Mouse (Mus musculus) hindbrain, embryonic 12.5 days (tissue): Measurements from ENCODE around the gene Sstr5. TPM values are rescaled to one million over a fixed set of nuclear protein-coding genes. Genes with fewer than 3 reads are reported as not detected.

Source experiments
- ATAC-seq: fragments of 200-750 bp; cut with Nextera tagmentation; 2 replicates; pipeline ENCODE4 v1.8.0; 2017; ENCODE audit warnings: moderate TSS enrichment; ENCODE audit not compliant: low FRiP score
- H3K27ac ChIP-seq: fragments of 300-500 bp; sonication (generic); 2 replicates; pipeline ENCODE4 v1.5.1; 2016; ENCODE audit warnings: mild to moderate bottlenecking
- H3K27me3 ChIP-seq: fragments of 300-500 bp; sonication (generic); 2 replicates; pipeline ENCODE4 v1.6.1; 2016; ENCODE audit warnings: mild to moderate bottlenecking
- H3K36me3 ChIP-seq: fragments of 300-500 bp; sonication (generic); 2 replicates; pipeline ENCODE4 v1.6.1; 2016; ENCODE audit warnings: mild to moderate bottlenecking
- H3K4me1 ChIP-seq: fragments of 300-500 bp; sonication (generic); 2 replicates; pipeline ENCODE4 v1.6.1; 2016
- H3K4me2 ChIP-seq: fragments of 300-500 bp; sonication (generic); replicated peaks from 2 replicates; pipeline ENCODE4 v1.6.1; 2016; ENCODE audit warnings: mild to moderate bottlenecking
- H3K4me3 ChIP-seq: fragments of 300-500 bp; sonication (generic); 2 replicates; pipeline ENCODE4 v1.5.1; 2016; ENCODE audit warnings: mild to moderate bottlenecking
- H3K9ac ChIP-seq: fragments of 300-500 bp; sonication (generic); 2 replicates; pipeline ENCODE4 v1.6.1; 2016; ENCODE audit warnings: mild to moderate bottlenecking, moderate library complexity
- H3K9me3 ChIP-seq: fragments of 300-500 bp; sonication (generic); replicated peaks from 2 replicates; pipeline ENCODE4 v1.6.1; 2016; ENCODE audit warnings: mild to moderate bottlenecking
- WGBS: fragments of 180-500 bp; shearing (Covaris S2); methylation state at CpG from one replicate; pipeline ENCODE4 v1.1.7; 2016; 5-methylcytosine and 5-hydroxymethylcytosine counted together
- polyA plus RNA-seq: library from polyadenylated mRNA; unstranded; fragments of >200 nt; fragmentation: Nextera tagmentation; extraction: Ambion mirVana; gene quantifications from 2 replicates; pipeline ENCODE4 v1.2.1, GENCODE M21; 2016

The Sstr5 gene
- polyA plus RNA-seq, 1 experiment from 2014 or later: not detected

DNA sequence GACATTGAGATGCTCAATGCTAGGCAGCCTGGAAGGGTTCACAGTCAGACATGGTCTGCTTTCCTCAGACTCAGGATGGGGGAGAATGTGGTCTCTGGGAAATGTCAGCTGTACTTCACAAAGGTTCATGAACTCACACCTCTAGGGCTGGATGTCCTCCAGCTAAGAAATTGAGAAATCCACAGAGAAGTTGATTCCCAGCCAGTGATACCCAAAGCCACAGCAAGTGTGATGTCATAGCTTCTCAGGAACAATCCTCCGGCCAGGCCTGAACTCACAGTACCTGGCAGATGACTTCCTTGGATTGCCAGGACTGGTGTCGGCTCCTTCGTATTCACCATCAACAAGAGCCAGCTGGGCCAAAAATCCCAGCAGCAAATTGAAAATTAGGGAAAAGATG, 51.2 kb downstream of the Sstr5 start:
- no peak overlapping the region for H3K9ac ChIP-seq
- no peak overlapping the region for H3K27ac ChIP-seq
- WGBS: 90% methylated on average over 3 of the region's 3 CpGs
- peaks cover 5% of the 10 kb centered on the region; the same call in 1 of the 2 replicates for H3K4me1 ChIP-seq
- H3K4me3 ChIP-seq: no peak overlapping the region
- no peak overlapping the region for H3K4me2 ChIP-seq
- no peaks in the 10 kb centered on the region for H3K9me3 ChIP-seq
- no peak for ATAC-seq
- no peaks in the 10 kb centered on the region for H3K36me3 ChIP-seq
- H3K27me3 ChIP-seq: peaks cover 4% of the 10 kb centered on the region; the same call in 1 of the 2 replicates

DNA sequence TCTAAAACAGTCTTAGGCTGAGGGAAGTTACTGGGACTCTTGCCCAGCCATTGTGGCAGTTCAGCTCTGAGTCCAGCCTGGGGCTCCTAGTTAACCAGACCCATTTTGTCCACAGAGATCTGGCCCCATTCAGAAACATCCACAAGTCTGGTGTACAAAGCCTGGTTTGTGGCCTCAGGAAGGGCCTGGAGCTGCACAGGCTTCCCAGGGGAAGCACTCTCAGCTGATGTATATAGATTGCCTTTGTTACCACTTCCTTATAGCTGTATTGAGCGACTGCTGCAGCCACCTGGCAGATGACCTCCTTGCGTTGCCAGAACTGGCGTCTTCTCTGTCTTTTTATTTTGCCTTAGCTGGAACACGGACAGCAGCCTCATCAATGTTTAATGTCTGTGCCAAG, 52.0 kb downstream of the Sstr5 start:
- H3K27ac ChIP-seq: 0 out of 2 replicates have a peak overlapping the region, but pooled peaks have one; percentile 0
- H3K4me2 ChIP-seq: no peak overlapping the region
- peaks cover 5% of the 10 kb centered on the region; the same call in 1 of the 2 replicates for H3K27me3 ChIP-seq
- peaks cover 9% of the 10 kb centered on the region; the same call in 1 of the 2 replicates for H3K4me1 ChIP-seq
- no peak overlapping the region for H3K4me3 ChIP-seq
- no peak for ATAC-seq
- no peaks in the 10 kb centered on the region for H3K9me3 ChIP-seq
- H3K9ac ChIP-seq: no peak overlapping the region
- WGBS: 54% methylated on average over 4 of the region's 4 CpGs
- H3K36me3 ChIP-seq: no peaks in the 10 kb centered on the region

DNA sequence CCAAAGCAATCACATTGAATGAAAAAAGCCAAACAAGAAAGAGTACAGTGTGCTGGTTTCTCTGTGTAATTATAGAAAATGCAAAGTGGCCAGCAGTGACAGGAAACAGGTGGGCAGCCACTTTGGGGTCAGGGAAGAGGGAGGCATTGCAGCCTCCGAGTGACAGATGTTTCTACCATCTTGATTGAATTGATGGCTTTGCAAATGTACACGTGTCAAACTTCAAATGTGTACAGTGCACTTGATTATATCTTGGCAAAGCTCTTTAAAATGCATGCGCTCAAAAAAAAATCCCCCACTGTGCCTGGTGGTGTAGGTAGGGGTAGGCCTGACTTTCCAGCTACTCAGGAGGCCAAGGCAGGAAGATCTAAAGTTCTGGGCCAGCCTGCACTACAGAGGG, 54.2 kb downstream of the Sstr5 start:
- no peak overlapping the region for H3K9ac ChIP-seq
- H3K4me1 ChIP-seq: peaks cover 9% of the 10 kb centered on the region; the same call in 1 of the 2 replicates
- H3K4me3 ChIP-seq: no peak overlapping the region
- no peaks in the 10 kb centered on the region for H3K36me3 ChIP-seq
- H3K4me2 ChIP-seq: no peak overlapping the region
- H3K27ac ChIP-seq: no peak overlapping the region
- peaks cover 5% of the 10 kb centered on the region; the same call in 1 of the 2 replicates for H3K27me3 ChIP-seq
- 77% methylated on average over 3 of the region's 3 CpGs for WGBS
- no peak for ATAC-seq
- H3K9me3 ChIP-seq: no peaks in the 10 kb centered on the region

DNA sequence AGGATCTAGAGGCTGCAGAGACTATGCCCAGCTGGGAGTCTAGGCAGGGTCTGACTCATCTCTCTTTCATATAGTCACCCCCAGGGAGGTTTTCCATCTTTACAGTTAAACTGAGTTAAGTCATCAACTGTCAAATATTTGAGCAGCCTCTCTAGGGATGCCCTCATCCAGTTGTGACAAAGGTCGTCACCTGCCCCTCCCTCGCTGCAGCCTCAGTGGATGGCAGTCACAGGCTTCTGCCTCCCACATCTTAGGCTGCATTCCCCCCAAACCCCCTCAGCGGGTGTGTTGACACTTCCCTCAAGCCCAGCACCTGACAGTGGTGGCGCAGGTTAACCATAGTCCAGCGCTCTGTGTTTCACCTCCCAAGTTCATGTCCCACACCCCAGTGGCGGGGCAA, 55.7 kb downstream of the Sstr5 start:
- Histone ChIP-seq H3K4me3 (no peak overlapping the region), H3K36me3 (no peaks in the 10 kb centered on the region), H3K27ac (no peak overlapping the region), H3K9ac (no peak overlapping the region), H3K27me3 (peaks cover 7% of the 10 kb centered on the region; the same call in 1 of the 2 replicates), H3K4me2 (no peak overlapping the region), H3K4me1 (peaks cover 9% of the 10 kb centered on the region; the same call in 1 of the 2 replicates), H3K9me3 (no peaks in the 10 kb centered on the region)
- no peak for ATAC-seq
- 74% methylated on average over 6 of the region's 6 CpGs for WGBS

Other genes with a start within 250 kb of the Sstr5 start
- gene Baiap3, start 240.9 kb downstream of the Sstr5 start, polyA plus RNA-seq: 5.5 and 5.9 TPM in 2 replicates
- 713 and 760 TPM in 2 replicates for gene Ube2i, start 222.7 kb downstream of the Sstr5 start, polyA plus RNA-seq
- gene Prss34, start 198.9 kb downstream of the Sstr5 start, polyA plus RNA-seq: not detected in 2 replicates
- not detected in 2 replicates for gene Prss28, start 188.6 kb downstream of the Sstr5 start, polyA plus RNA-seq
- gene Prss29, start 178.6 kb downstream of the Sstr5 start, polyA plus RNA-seq: not detected in 2 replicates
- gene Tpsab1, start 151.7 kb downstream of the Sstr5 start, polyA plus RNA-seq: not detected in 2 replicates
- gene Tpsb2, start 131.0 kb downstream of the Sstr5 start, polyA plus RNA-seq: not detected in 2 replicates
- 0.86 TPM in 1 of 2 replicates, not detected in the other for gene Tpsg1, start 128.0 kb downstream of the Sstr5 start, polyA plus RNA-seq
- gene Cacna1h, start 63.5 kb downstream of the Sstr5 start, polyA plus RNA-seq: 12.5 and 12.7 TPM in 2 replicates
- 1.0 and 1.7 TPM in 2 replicates for gene Tekt4, start 42.7 kb downstream of the Sstr5 start, polyA plus RNA-seq
- 11.8 and 12.7 TPM in 2 replicates for gene Sox8, start 73.4 kb upstream of the Sstr5 start, polyA plus RNA-seq
- 25.7 and 26.2 TPM in 2 replicates for gene Lmf1, start 81.8 kb upstream of the Sstr5 start, polyA plus RNA-seq
- gene Gng13, start 219.9 kb upstream of the Sstr5 start, polyA plus RNA-seq: 0.54 and 0.77 TPM in 2 replicates
- 21.4 and 26.8 TPM in 2 replicates for gene Chtf18, start 230.1 kb upstream of the Sstr5 start, polyA plus RNA-seq
- gene Rpusd1, start 230.4 kb upstream of the Sstr5 start, polyA plus RNA-seq: 19.3 and 20.3 TPM in 2 replicates
- gene Mslnl, start 238.8 kb upstream of the Sstr5 start, polyA plus RNA-seq: not detected in 2 replicates